Mouse (Mus musculus) limb, embryonic 13.5 days (tissue): ENCODE measurements around the gene Gca. TPM values are rescaled to one million over a fixed set of nuclear protein-coding genes. Genes with fewer than 3 reads are reported as not detected.

Experiments
- ATAC-seq: fragments of 200-750 bp; cut with Nextera tagmentation; 2 replicates; pipeline ENCODE4 v1.8.0; 2017; ENCODE audit warnings: low read depth, moderate number of reproducible peaks, moderate TSS enrichment; ENCODE audit not compliant: low FRiP score
- H3K27ac ChIP-seq: fragments of 300-500 bp; sonication (generic); 2 replicates; pipeline ENCODE4 v1.5.1; 2015; ENCODE audit warnings: inconsistent platforms, mild to moderate bottlenecking, moderate library complexity
- H3K27me3 ChIP-seq: fragments of 300-500 bp; sonication (generic); 2 replicates; pipeline ENCODE4 v1.6.1; 2015; ENCODE audit warnings: mild to moderate bottlenecking, inconsistent platforms
- H3K36me3 ChIP-seq: fragments of 300-500 bp; sonication (generic); 2 replicates; pipeline ENCODE4 v1.6.1; 2015; ENCODE audit warnings: inconsistent platforms, mild to moderate bottlenecking, moderate library complexity
- H3K4me1 ChIP-seq: fragments of 300-500 bp; sonication (generic); 2 replicates; pipeline ENCODE4 v1.6.1; 2015; ENCODE audit warnings: inconsistent platforms
- H3K4me2 ChIP-seq: fragments of 300-500 bp; sonication (generic); replicated peaks from 2 replicates; pipeline ENCODE4 v1.6.1; 2015; ENCODE audit warnings: inconsistent platforms, mild to moderate bottlenecking, moderate library complexity
- H3K4me3 ChIP-seq: fragments of 300-500 bp; sonication (generic); 2 replicates; pipeline ENCODE4 v1.5.1; 2015; ENCODE audit warnings: moderate library complexity, mild to moderate bottlenecking, inconsistent platforms
- H3K9ac ChIP-seq: fragments of 300-500 bp; sonication (generic); 2 replicates; pipeline ENCODE4 v1.6.1; 2015; ENCODE audit warnings: mild to moderate bottlenecking, inconsistent platforms
- H3K9me3 ChIP-seq: fragments of 300-500 bp; sonication (generic); 2 replicates; pipeline ENCODE4 v1.6.1; 2016; ENCODE audit warnings: inconsistent platforms
- WGBS: fragments of 180-500 bp; shearing (Covaris S2); methylation state at CpG from one replicate; pipeline ENCODE4 v1.1.7; 2015; 5-methylcytosine and 5-hydroxymethylcytosine counted together
- polyA plus RNA-seq: library from polyadenylated mRNA; unstranded; fragments of >200 nt; fragmentation: Nextera tagmentation; extraction: Ambion mirVana; gene quantifications from 2 replicates; pipeline ENCODE4 v1.2.1, GENCODE M21; 2015

The Gca gene
- polyA plus RNA-seq, 1 experiment from 2014 or later, result 1.1 TPM

GRCm38 (mm10) chr2:62743098-62743497 lies 79.0 kb downstream of the Gca start:
- WGBS, result 61% methylated on average over 2 of the region's 2 CpGs
- no peak overlapping the region for H3K4me2 ChIP-seq
- H3K4me1 ChIP-seq, result no peaks in the 10 kb centered on the region
- no peaks in the 10 kb centered on the region for H3K36me3 ChIP-seq
- no peaks in the 10 kb centered on the region for H3K9me3 ChIP-seq
- ATAC-seq, result no peak
- H3K27me3 ChIP-seq, result no peaks in the 10 kb centered on the region
- no peak overlapping the region for H3K4me3 ChIP-seq
- H3K27ac ChIP-seq, result no peak overlapping the region
- no peak overlapping the region for H3K9ac ChIP-seq

Other genes with a start within 250 kb of the Gca start
- 0.27 and 0.29 TPM in 2 replicates for gene Gcg, start 180.6 kb upstream of the Gca start, polyA plus RNA-seq
- 9.7 and 11.5 TPM in 2 replicates for gene Fap, start 90.2 kb upstream of the Gca start, polyA plus RNA-seq
- 1.4 and 1.6 TPM in 2 replicates for gene Ifih1, start 18.0 kb upstream of the Gca start, polyA plus RNA-seq